Mouse (Mus musculus): Measurements from ENCODE around the gene Dazap1.

- TF ChIP-seq MAFK (IDR thresholded peaks at IDR 0.05; ENCODE audit: insufficient read depth, low read depth, low read length) (no peak), ZNF384 (IDR thresholded peaks at IDR 0.05; ENCODE audit: low read depth, low read length) (no peak), ZC3H11A (IDR thresholded peaks at IDR 0.05; ENCODE audit: borderline replicate concordance, low read depth, low read length) (no peak), HCFC1 (IDR thresholded peaks at IDR 0.05; ENCODE audit: borderline replicate concordance, insufficient read depth, low read length) (no peak)
These were observed 17.1 kb downstream of the Dazap1 start for GRCm38 (mm10) chr10:80278390-80278789.

Measured in ES-E14 (cell line).